Mouse (Mus musculus) cerebellum, adult 2 months (tissue): ENCODE data around the gene Eef1akmt2. TPM values are rescaled to one million over a fixed set of nuclear protein-coding genes. Genes with fewer than 3 reads are reported as not detected.

ENCODE experiments used
- DNase-seq, 2 experiments: peaks; one replicate each; pipeline ENCODE4 v3.0.0; 2021
- H3K27ac ChIP-seq: fragments of 200-500 bp; 2 replicates; pipeline ENCODE4 v1.5.1; 2012; ENCODE audit warnings: low read length, control low read depth, inconsistent platforms; ENCODE audit not compliant: insufficient read depth
- H3K27me3 ChIP-seq: fragments of 200-500 bp; 2 replicates; pipeline ENCODE4 v1.6.1; 2012; ENCODE audit warnings: inconsistent platforms, mild to moderate bottlenecking, low read length, moderate library complexity; ENCODE audit not compliant: control insufficient read depth, insufficient read depth
- H3K4me1 ChIP-seq: fragments of 200-500 bp; 2 replicates; pipeline ENCODE4 v1.6.1; 2011; ENCODE audit warnings: low read length; ENCODE audit not compliant: control insufficient read depth, insufficient read depth
- H3K4me3 ChIP-seq: fragments of 200-500 bp; replicated peaks from 2 replicates; pipeline ENCODE3; 2011; ENCODE audit warnings: mild to moderate bottlenecking, low read depth, low read length, control low read depth; ENCODE audit not compliant: insufficient read depth
- CTCF ChIP-seq: fragments of 200-500 bp; IDR thresholded peaks from 2 replicates; pipeline ENCODE4 v1.5.1; 2011; ENCODE audit warnings: low read depth, mild to moderate bottlenecking, control low read depth, low read length, moderate library complexity, borderline replicate concordance; ENCODE audit not compliant: insufficient read depth
- POLR2A ChIP-seq: fragments of 200-500 bp; IDR thresholded peaks from 2 replicates; pipeline ENCODE4 v1.6.1; 2011; ENCODE audit warnings: low read length, control low read depth, borderline replicate concordance; ENCODE audit not compliant: insufficient read depth
- WGBS: fragments of 180-500 bp; shearing (Covaris S2); methylation state at CpG from one replicate; pipeline ENCODE4 v1.1.7; 2018; 5-methylcytosine and 5-hydroxymethylcytosine counted together
- polyA plus RNA-seq: library from polyadenylated mRNA; depleted of rRNA; stranded (reverse); fragments of >200 nt; gene quantifications from 2 replicates; pipeline ENCODE4 v1.2.3, GENCODE M21; 2012

Eef1akmt2 gene
- polyA plus RNA-seq, 1 experiment: 46.3 TPM

GRCm38 (mm10) chr7:132812619-132813415 is 39.7 kb downstream of the Eef1akmt2 start:
- peak overlapping the region; percentile 74 for H3K4me3 ChIP-seq
- DNase-seq: peak; percentile 67 to 76
- no peaks in the 10 kb centered on the region for H3K27me3 ChIP-seq
- under 1% methylated on average over 59 of the region's 59 CpGs for WGBS
- TF ChIP-seq POLR2A (no peak), CTCF (no peak)
- H3K27ac ChIP-seq: peak overlapping the region; percentile 93
- H3K4me1 ChIP-seq: peaks cover 15% of the 10 kb centered on the region

GRCm38 (mm10) chr7:132811716-132812618 is 40.5 kb downstream of the Eef1akmt2 start:
- Histone ChIP-seq H3K27ac (peak overlapping the region; percentile 93), H3K4me1 (peaks cover 22% of the 10 kb centered on the region), H3K4me3 (peak overlapping the region; percentile 74), H3K27me3 (no peaks in the 10 kb centered on the region)
- peak; percentile 69 to 74 for DNase-seq
- TF ChIP-seq CTCF: no peak
- peak; percentile 21; the same call in 1 of the 2 replicates for TF ChIP-seq POLR2A
- 2% methylated on average over 23 of the region's 23 CpGs for WGBS

GRCm38 (mm10) chr7:132810879-132811278 is 41.6 kb downstream of the Eef1akmt2 start:
- 34% methylated on average over 1 of the region's 1 CpGs for WGBS
- peak overlapping the region; percentile 58 for H3K4me3 ChIP-seq
- H3K4me1 ChIP-seq: peaks cover 32% of the 10 kb centered on the region
- peak; percentile 93 to 96 for DNase-seq
- H3K27ac ChIP-seq: peak overlapping the region; percentile 69; the same call in 1 of the 2 replicates
- TF ChIP-seq CTCF (peak; percentile 93), POLR2A (no peak; the same call in 1 of the 2 replicates)
- H3K27me3 ChIP-seq: no peaks in the 10 kb centered on the region

- peak overlapping the region; percentile 64 for H3K27ac ChIP-seq
- DNase-seq: peak; percentile 69 to 73
- H3K4me1 ChIP-seq: peaks cover 38% of the 10 kb centered on the region
- WGBS: 8% methylated on average over 6 of the region's 6 CpGs
- H3K27me3 ChIP-seq: no peaks in the 10 kb centered on the region
- H3K4me3 ChIP-seq: peak overlapping the region; percentile 11
- TF ChIP-seq POLR2A (no peak), CTCF (no peak)
Measured at GRCm38 (mm10) chr7:132810368-132810767, 42.1 kb downstream of the Eef1akmt2 start.

GRCm38 (mm10) chr7:132809721-132810120 is 42.8 kb downstream of the Eef1akmt2 start:
- DNase-seq: peak; percentile 28 to 43
- Histone ChIP-seq H3K27me3 (no peaks in the 10 kb centered on the region), H3K4me3 (peak overlapping the region; percentile 23), H3K27ac (peak overlapping the region; percentile 99), H3K4me1 (peaks cover 42% of the 10 kb centered on the region)
- WGBS: 14% methylated on average over 6 of the region's 6 CpGs
- TF ChIP-seq CTCF (no peak), POLR2A (no peak)

GRCm38 (mm10) chr7:132808841-132809682 is 43.4 kb downstream of the Eef1akmt2 start:
- WGBS: 9% methylated on average over 20 of the region's 20 CpGs
- TF ChIP-seq CTCF (no peak), POLR2A (no peak)
- DNase-seq: peak; percentile 68 to 70
- H3K4me1 ChIP-seq: peaks cover 45% of the 10 kb centered on the region
- peak overlapping the region; percentile 99 for H3K27ac ChIP-seq
- no peaks in the 10 kb centered on the region for H3K27me3 ChIP-seq
- H3K4me3 ChIP-seq: peak overlapping the region; percentile 41
